Mouse (Mus musculus): ENCODE data around the gene Fcgrt.
"Not testable (repeated sequence)": the region's sequence is repeated elsewhere in the genome, so short reads cannot be mapped to it uniquely, and the experiment has no call there.

DNA sequence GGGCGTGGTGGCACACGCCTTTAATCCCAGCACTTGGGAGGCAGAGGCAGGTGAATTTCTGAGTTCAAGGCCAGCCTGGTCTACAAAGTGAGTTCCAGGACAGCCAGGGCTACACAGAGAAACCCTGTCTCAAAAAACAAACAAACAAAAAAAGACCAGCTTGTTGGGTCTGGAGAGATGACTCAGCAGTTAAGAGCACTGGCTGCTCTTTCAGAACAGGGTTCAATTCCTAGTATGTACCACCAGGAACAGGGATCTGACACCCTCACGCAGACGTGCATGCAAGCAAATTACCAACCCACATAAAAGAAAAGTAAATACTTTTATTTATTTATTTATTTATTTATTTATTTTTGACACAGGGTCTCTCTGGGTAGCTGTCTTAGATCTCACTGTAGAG lies 6.4 kb upstream of the Fcgrt start:
- not testable (repeated sequence) for TF ChIP-seq CTCF, EP300 (IDR thresholded peaks at IDR 0.05; ENCODE audit: low read depth)
